Mouse (Mus musculus) megakaryocyte, embryonic 14.5 days (primary cell): ENCODE results near the gene Tspan2.

ENCODE experiments used
- FLI1 ChIP-seq: IDR thresholded peaks from 2 replicates; pipeline ENCODE4 v1.6.1; 2012; ENCODE audit warnings: low read length, inconsistent platforms, mixed read lengths
- GATA1 ChIP-seq: IDR thresholded peaks from 3 replicates; pipeline ENCODE4 v1.6.1; 2012; ENCODE audit warnings: mixed read lengths, low read length, inconsistent platforms, borderline replicate concordance

GRCm38 (mm10) chr3:102733050-102733449 is 1.3 kb upstream of the Tspan2 start:
- TF ChIP-seq FLI1: no peak
- no peak for TF ChIP-seq GATA1
